Mouse (Mus musculus) mouse embryonic stem cell (cell line): ENCODE measurements at regions not wholly inside any gene's neighbourhood (a gene's known extent, or its start where the extent isn't known, plus 50 kb on each side); places are given as distances from the start of the nearest gene placed in this dataset.

ENCODE experiments used
- in situ Hi-C, 2 experiments: fragments of 300-500 bp; cut with MboI; formaldehyde crosslinking; loops; 1 replicate in 1 of 2; 3 replicates in 1 of 2; pipeline ENCODE4 v1.14.3; 2019 to 2020; ENCODE audit warnings: low sequenced_read_pairs in 2 of 2, low pct_unique_long_range_greater_than_20kb in 1 of 2, mixed read lengths in 1 of 2; ENCODE audit not compliant: unreplicated experiment in 1 of 2

GRCm38 (mm10) chr1:154102191-154102590 lies 98.8 kb upstream of the Zfp648 start:
- in situ Hi-C loops: no loop called here

- in situ Hi-C loops: no loop called here
Observed at GRCm38 (mm10) chr1:154102871-154103596, 98.0 kb upstream of the Zfp648 start.

GRCm38 (mm10) chr1:154103597-154103923 lies 97.4 kb upstream of the Zfp648 start:
- in situ Hi-C loops: no loop called here

- in situ Hi-C loops: no loop called here
Observed at GRCm38 (mm10) chr1:154104006-154104600, 96.9 kb upstream of the Zfp648 start.

- in situ Hi-C loops: no loop called here
Observed at GRCm38 (mm10) chr1:154104779-154105178, 96.2 kb upstream of the Zfp648 start.

- in situ Hi-C loops: loop anchor here in 1 of 2 experiments (10.0 kb wide), 1 partner anchor 218 kb away; the partner anchor contains the start of genes Glul and Teddm1a
Observed at GRCm38 (mm10) chr1:154112500-154112899, 88.5 kb upstream of the Zfp648 start.

GRCm38 (mm10) chr1:154113291-154114050 lies 87.5 kb upstream of the Zfp648 start:
- in situ Hi-C loops: loop anchor here in 1 of 2 experiments (10.0 kb wide), 1 partner anchor 219 kb away; the partner anchor contains the start of genes Glul and Teddm1a

- in situ Hi-C loops: loop anchor here in 1 of 2 experiments (5.0 to 10.0 kb wide), 2 partner anchors 39 to 221 kb away; partner anchors contain the start of genes Glul and Teddm1a
Observed at GRCm38 (mm10) chr1:154116188-154116710, 84.7 kb upstream of the Zfp648 start.

GRCm38 (mm10) chr1:154117346-154117687 lies 83.7 kb upstream of the Zfp648 start:
- in situ Hi-C loops: loop anchor here in 1 of 2 experiments (5.0 to 10.0 kb wide), 2 partner anchors 40 to 223 kb away; partner anchors contain the start of genes Glul and Teddm1a

GRCm38 (mm10) chr1:154117688-154118373 lies 83.2 kb upstream of the Zfp648 start:
- in situ Hi-C loops: loop anchor here in 1 of 2 experiments (5.0 to 10.0 kb wide), 2 partner anchors 41 to 223 kb away; partner anchors contain the start of genes Glul and Teddm1a

- in situ Hi-C loops: loop anchor here in 1 of 2 experiments (5.0 to 10.0 kb wide), 2 partner anchors 41 to 224 kb away; partner anchors contain the start of genes Glul and Teddm1a
Observed at GRCm38 (mm10) chr1:154118374-154119004, 82.5 kb upstream of the Zfp648 start.

- in situ Hi-C loops: loop anchor here in 1 of 2 experiments (5.0 to 10.0 kb wide), 2 partner anchors 42 to 225 kb away; partner anchors contain the start of genes Glul and Teddm1a
Observed at GRCm38 (mm10) chr1:154119611-154120010, 81.4 kb upstream of the Zfp648 start.

GRCm38 (mm10) chr1:154120693-154121092 lies 80.3 kb upstream of the Zfp648 start:
- in situ Hi-C loops: no loop called here

- in situ Hi-C loops: no loop called here
Observed at GRCm38 (mm10) chr1:154124981-154125380, 76.0 kb upstream of the Zfp648 start.

- in situ Hi-C loops: no loop called here
Observed at GRCm38 (mm10) chr1:154126487-154126886, 74.5 kb upstream of the Zfp648 start.

- in situ Hi-C loops: no loop called here
Observed at GRCm38 (mm10) chr1:154139488-154139887, 61.5 kb upstream of the Zfp648 start.

- in situ Hi-C loops: no loop called here
Observed at GRCm38 (mm10) chr1:154143691-154144090, 57.3 kb upstream of the Zfp648 start.
